Mouse (Mus musculus): ENCODE results near the gene Ankrd65.
"Not testable (repeated sequence)": the region's sequence is repeated elsewhere in the genome, so short reads cannot be mapped to it uniquely, and the experiment has no call there.

Ankrd65 gene

GRCm38 (mm10) chr4:155774971-155775740 lies 15.1 kb upstream of the Ankrd65 start:
- no peak for DNase-seq (ENCODE audit: low spot score)

- no peak for DNase-seq (ENCODE audit: low spot score)
Observed at GRCm38 (mm10) chr4:155775855-155776254, 14.4 kb upstream of the Ankrd65 start.

- no peak for DNase-seq (ENCODE audit: low spot score)
Observed at GRCm38 (mm10) chr4:155776704-155777335, 13.4 kb upstream of the Ankrd65 start.

- no peak for DNase-seq (ENCODE audit: low spot score)
Observed at GRCm38 (mm10) chr4:155777816-155778215, 12.4 kb upstream of the Ankrd65 start.

GRCm38 (mm10) chr4:155779498-155779897 lies 10.7 kb upstream of the Ankrd65 start:
- DNase-seq (ENCODE audit: low spot score) = no peak

- no peak for DNase-seq (ENCODE audit: low spot score)
Observed at GRCm38 (mm10) chr4:155780895-155781294, 9.3 kb upstream of the Ankrd65 start.

GRCm38 (mm10) chr4:155783486-155784080 lies 6.7 kb upstream of the Ankrd65 start:
- DNase-seq (ENCODE audit: low spot score) = no peak

- DNase-seq (ENCODE audit: low spot score) = peak; percentile 77
Observed at GRCm38 (mm10) chr4:155784081-155784701, 6.0 kb upstream of the Ankrd65 start.

GRCm38 (mm10) chr4:155785246-155785645 lies 5.0 kb upstream of the Ankrd65 start:
- DNase-seq (ENCODE audit: low spot score) = no peak

GRCm38 (mm10) chr4:155785819-155786218 lies 4.4 kb upstream of the Ankrd65 start, which contains the start of gene Tmem88b:
Gene Tmem88b, minus strand, starts transcription at chr4:155785874.
- DNase-seq (ENCODE audit: low spot score) = no peak

GRCm38 (mm10) chr4:155788300-155788699 lies 1.9 kb upstream of the Ankrd65 start:
- DNase-seq (ENCODE audit: low spot score) = no peak

GRCm38 (mm10) chr4:155788833-155789232 lies 1.4 kb upstream of the Ankrd65 start:
- not testable (repeated sequence) for DNase-seq (ENCODE audit: low spot score)

GRCm38 (mm10) chr4:155790650-155791161 lies 467 bp downstream of the Ankrd65 start:
- no peak for DNase-seq (ENCODE audit: low spot score)

- no peak for DNase-seq (ENCODE audit: low spot score)
Observed at GRCm38 (mm10) chr4:155791240-155791933, 1.1 kb downstream of the Ankrd65 start.

- DNase-seq (ENCODE audit: low spot score) = no peak
Observed at GRCm38 (mm10) chr4:155793730-155794129, 3.5 kb downstream of the Ankrd65 start.

GRCm38 (mm10) chr4:155802075-155802474 lies 11.8 kb downstream of the Ankrd65 start:
- no peak for DNase-seq (ENCODE audit: low spot score)

- DNase-seq (ENCODE audit: low spot score) = no peak
Observed at GRCm38 (mm10) chr4:155802741-155803339, 12.6 kb downstream of the Ankrd65 start, which contains the start of gene Mrpl20. Gene Mrpl20, plus strand, starts transcription at chr4:155802878.

GRCm38 (mm10) chr4:155803340-155804041 lies 13.3 kb downstream of the Ankrd65 start:
- peak; percentile 93 for DNase-seq (ENCODE audit: low spot score)

- no peak for DNase-seq (ENCODE audit: low spot score)
Observed at GRCm38 (mm10) chr4:155807841-155808240, 17.6 kb downstream of the Ankrd65 start.

- DNase-seq (ENCODE audit: low spot score) = peak; percentile 88
Observed at GRCm38 (mm10) chr4:155811929-155812664, 21.9 kb downstream of the Ankrd65 start, which contains the start of gene Ccnl2. Gene Ccnl2, plus strand, starts transcription at chr4:155812489.
